Mouse (Mus musculus) lung, embryonic 15.5 days (tissue): ENCODE measurements around the gene Kalrn. TPM values are rescaled to one million over a fixed set of nuclear protein-coding genes. Genes with fewer than 3 reads are reported as not detected.

Experiments used
- ATAC-seq: fragments of 200-750 bp; cut with Nextera tagmentation; 2 replicates; pipeline ENCODE4 v1.8.0; 2017; ENCODE audit warnings: moderate number of reproducible peaks, borderline replicate concordance; ENCODE audit not compliant: low FRiP score, low TSS enrichment; ENCODE audit errors: extremely low read depth
- H3K27ac ChIP-seq: fragments of 300-500 bp; sonication (generic); 2 replicates; pipeline ENCODE4 v1.5.1; 2015; ENCODE audit warnings: moderate library complexity, mild to moderate bottlenecking, inconsistent platforms
- H3K27me3 ChIP-seq: fragments of 300-500 bp; sonication (generic); 2 replicates; pipeline ENCODE4 v1.6.1; 2015; ENCODE audit warnings: inconsistent platforms
- H3K36me3 ChIP-seq: fragments of 300-500 bp; sonication (generic); 2 replicates; pipeline ENCODE4 v1.6.1; 2015; ENCODE audit warnings: inconsistent platforms
- H3K4me1 ChIP-seq: fragments of 300-500 bp; sonication (generic); 2 replicates; pipeline ENCODE4 v1.6.1; 2015; ENCODE audit warnings: inconsistent platforms
- H3K4me2 ChIP-seq: fragments of 300-500 bp; sonication (generic); 2 replicates; pipeline ENCODE4 v1.6.1; 2015; ENCODE audit warnings: inconsistent platforms, mild to moderate bottlenecking, moderate library complexity
- H3K4me3 ChIP-seq: fragments of 300-500 bp; sonication (generic); 2 replicates; pipeline ENCODE4 v1.5.1; 2015; ENCODE audit warnings: mild to moderate bottlenecking, inconsistent platforms
- H3K9ac ChIP-seq: fragments of 300-500 bp; sonication (generic); 2 replicates; pipeline ENCODE4 v1.6.1; 2015; ENCODE audit warnings: inconsistent platforms
- H3K9me3 ChIP-seq: fragments of 300-500 bp; sonication (generic); 2 replicates; pipeline ENCODE4 v1.6.1; 2016; ENCODE audit warnings: inconsistent platforms
- WGBS: fragments of 180-500 bp; shearing (Covaris S2); methylation state at CpG from one replicate; pipeline ENCODE4 v1.1.7; 2015; 5-methylcytosine and 5-hydroxymethylcytosine counted together
- polyA plus RNA-seq: library from polyadenylated mRNA; unstranded; fragments of >200 nt; fragmentation: Nextera tagmentation; extraction: Ambion mirVana; gene quantifications from 2 replicates; pipeline ENCODE4 v1.2.1, GENCODE M21; 2015

The Kalrn gene
- polyA plus RNA-seq, 1 experiment from 2014 or later: 14.4 TPM

DNA sequence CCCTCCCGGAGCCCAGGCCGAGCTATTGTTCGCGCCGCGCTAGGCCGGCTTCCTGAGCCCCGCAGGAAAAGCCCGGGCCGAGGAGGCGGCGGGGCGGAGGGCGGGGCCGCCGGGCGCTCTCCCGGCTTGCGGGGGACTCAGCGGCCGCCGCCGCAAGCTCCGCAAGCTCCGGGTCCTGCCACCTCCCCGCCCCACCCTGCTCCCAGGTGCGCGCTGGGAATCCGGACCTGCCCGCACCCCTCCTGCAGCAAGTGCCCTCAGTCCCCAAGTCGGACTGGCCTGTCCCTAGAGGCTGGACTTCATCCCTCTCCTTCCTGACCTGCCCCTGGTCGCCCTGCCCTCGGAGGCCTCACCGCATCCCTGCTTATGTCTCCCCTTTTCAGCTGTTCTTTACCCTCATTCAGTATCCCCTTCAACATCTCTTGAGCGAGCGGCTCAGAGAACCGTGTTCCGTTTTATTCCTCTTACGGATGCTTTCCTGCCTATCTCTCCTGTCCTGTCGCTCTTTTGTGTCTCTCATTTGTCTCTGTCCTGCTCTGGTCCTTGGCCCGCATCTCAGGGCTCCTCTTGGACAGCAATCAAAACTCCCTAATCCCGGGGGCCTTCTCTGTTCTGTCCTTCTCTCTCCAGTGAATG, 642 bp upstream of the Kalrn start:
- Histone ChIP-seq H3K27me3 (no peaks in the 10 kb centered on the region), H3K4me1 (peaks cover 18% of the 10 kb centered on the region; the same call in 1 of the 2 replicates), H3K36me3 (no peaks in the 10 kb centered on the region), H3K4me2 (peak overlapping the region; percentile 92), H3K4me3 (peak overlapping the region; percentile 89), H3K9me3 (no peaks in the 10 kb centered on the region), H3K27ac (peak overlapping the region; percentile 88), H3K9ac (peak overlapping the region; percentile 86)
- peak; percentile 56 for ATAC-seq
- WGBS: under 1% methylated on average over 36 of the region's 42 CpGs

DNA sequence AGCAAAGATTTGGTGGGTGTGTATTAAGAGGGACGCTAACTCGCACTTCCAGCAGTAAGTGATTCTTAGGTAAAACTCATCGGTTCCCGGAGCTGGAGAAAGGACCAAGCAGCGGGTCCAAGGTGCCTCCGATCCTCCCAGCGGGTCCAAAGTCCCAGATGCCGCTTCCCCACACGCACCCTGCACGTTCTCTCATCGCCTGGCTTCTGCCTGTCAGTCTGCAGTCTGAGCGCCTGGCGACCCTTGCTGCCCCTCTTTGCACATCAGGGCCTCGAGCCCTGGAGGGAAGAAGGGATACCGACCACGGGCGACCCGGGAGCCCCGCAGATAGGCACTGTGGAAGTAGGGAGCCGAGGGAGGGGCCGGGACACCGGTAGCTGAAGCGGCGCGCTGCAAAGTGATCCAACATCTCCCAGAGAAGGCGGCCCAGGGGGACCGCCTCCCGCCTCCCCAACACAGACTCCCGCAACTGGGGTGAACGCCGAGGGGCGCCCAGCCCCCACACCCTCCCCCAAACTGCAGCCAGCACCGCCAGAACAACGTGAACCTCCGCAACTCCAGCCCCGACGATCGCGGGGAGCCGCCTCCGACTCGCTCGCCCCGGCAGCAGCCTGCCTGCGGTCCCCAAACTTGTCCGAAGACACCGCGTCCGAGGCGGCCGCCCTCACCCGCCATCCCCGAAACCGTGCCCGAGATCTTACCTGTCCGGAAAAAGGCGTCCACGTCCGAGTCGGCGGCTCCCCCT, 754 bp downstream of the Kalrn start:
- Histone ChIP-seq H3K36me3 (no peaks in the 10 kb centered on the region), H3K4me3 (peak overlapping the region; percentile 89), H3K9ac (peak overlapping the region; percentile 86), H3K4me2 (peak overlapping the region; percentile 92), H3K27ac (peak overlapping the region; percentile 88), H3K27me3 (no peaks in the 10 kb centered on the region), H3K4me1 (peaks cover 18% of the 10 kb centered on the region; the same call in 1 of the 2 replicates), H3K9me3 (no peaks in the 10 kb centered on the region)
- under 1% methylated on average over 60 of the region's 61 CpGs for WGBS
- peak; percentile 33 for ATAC-seq

DNA sequence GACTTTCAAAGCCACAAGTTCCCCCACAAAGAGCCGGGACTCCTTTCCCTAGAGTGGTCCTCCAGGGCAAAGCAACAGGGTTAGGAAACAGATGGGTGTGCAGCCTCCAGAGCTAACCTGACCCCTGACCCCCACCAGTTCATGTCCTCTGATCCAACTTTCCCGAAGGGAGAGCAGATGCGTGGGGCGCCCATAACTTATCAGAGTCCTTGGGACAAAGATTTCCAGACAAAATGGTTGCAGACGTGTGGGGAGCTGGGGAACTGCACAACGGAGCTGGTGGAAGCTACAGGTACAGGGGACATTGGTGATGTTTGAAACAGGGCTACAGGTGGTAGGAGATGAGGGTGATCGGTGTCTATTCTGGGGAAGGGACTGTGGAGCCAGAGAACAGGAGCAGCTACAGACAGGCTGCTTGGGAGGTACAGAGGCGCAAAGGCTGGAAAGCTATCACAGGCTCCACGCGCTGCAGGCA, 1.4 kb downstream of the Kalrn start:
- 6% methylated on average over 10 of the region's 10 CpGs for WGBS
- Histone ChIP-seq H3K36me3 (no peaks in the 10 kb centered on the region), H3K4me2 (peak overlapping the region; percentile 92), H3K9me3 (no peaks in the 10 kb centered on the region), H3K9ac (peak overlapping the region; percentile 86), H3K27me3 (no peaks in the 10 kb centered on the region), H3K4me1 (peaks cover 18% of the 10 kb centered on the region; the same call in 1 of the 2 replicates), H3K27ac (no peak overlapping the region), H3K4me3 (peak overlapping the region; percentile 89)
- ATAC-seq: no peak

DNA sequence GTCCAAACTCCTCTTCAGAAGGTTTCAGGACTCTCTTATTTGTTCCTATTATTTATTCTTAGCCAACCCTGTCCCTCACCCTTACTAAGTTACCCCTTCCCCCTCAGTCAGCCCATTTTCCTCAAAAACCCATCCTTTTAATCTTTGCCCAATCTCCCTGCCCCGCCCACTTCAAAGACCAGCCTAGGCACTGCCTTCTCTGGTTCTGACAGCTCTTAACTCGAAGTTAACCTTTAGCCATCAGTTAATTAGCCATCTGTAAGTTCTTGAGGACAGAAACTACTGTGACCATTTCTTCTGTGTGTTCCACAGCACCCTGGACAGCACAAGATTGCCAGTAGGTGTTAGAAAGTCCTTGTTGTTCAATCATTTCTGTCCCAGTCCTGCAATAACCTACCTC, 3.4 kb downstream of the Kalrn start:
- H3K36me3 ChIP-seq: no peaks in the 10 kb centered on the region
- no peak overlapping the region for H3K27ac ChIP-seq
- no peak overlapping the region for H3K4me2 ChIP-seq
- H3K4me1 ChIP-seq: peaks cover 18% of the 10 kb centered on the region; the same call in 1 of the 2 replicates
- no peaks in the 10 kb centered on the region for H3K9me3 ChIP-seq
- ATAC-seq: no peak
- H3K27me3 ChIP-seq: no peaks in the 10 kb centered on the region
- WGBS: 51% methylated on average over 2 of the region's 2 CpGs
- no peak overlapping the region for H3K9ac ChIP-seq
- H3K4me3 ChIP-seq: no peak overlapping the region

DNA sequence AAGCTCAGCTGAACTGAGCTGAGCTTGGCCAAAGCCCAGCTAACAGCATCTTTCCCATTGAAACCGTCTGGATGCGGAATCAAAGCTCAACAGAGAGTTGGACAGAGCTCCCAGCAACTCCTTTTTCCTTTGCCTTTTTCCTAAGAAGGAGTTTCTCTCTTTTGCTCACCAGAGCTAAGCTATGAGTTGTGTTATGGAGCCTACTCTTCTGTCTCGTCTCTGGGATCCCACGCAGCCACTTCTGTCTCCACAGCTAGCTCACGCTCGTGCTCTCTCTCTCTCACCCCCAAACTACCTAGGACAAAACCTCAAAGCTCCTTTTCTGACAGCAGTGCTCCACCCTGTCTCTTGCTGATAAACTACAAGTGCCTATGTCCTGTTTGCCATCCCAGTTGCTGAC, 4.5 kb downstream of the Kalrn start:
- no peak overlapping the region for H3K4me2 ChIP-seq
- no peak overlapping the region for H3K9ac ChIP-seq
- H3K4me1 ChIP-seq: peaks cover 15% of the 10 kb centered on the region; the same call in 1 of the 2 replicates
- no peak overlapping the region for H3K4me3 ChIP-seq
- 78% methylated on average over 6 of the region's 6 CpGs for WGBS
- no peaks in the 10 kb centered on the region for H3K27me3 ChIP-seq
- no peak overlapping the region for H3K27ac ChIP-seq
- no peak for ATAC-seq
- no peaks in the 10 kb centered on the region for H3K9me3 ChIP-seq
- no peaks in the 10 kb centered on the region for H3K36me3 ChIP-seq

DNA sequence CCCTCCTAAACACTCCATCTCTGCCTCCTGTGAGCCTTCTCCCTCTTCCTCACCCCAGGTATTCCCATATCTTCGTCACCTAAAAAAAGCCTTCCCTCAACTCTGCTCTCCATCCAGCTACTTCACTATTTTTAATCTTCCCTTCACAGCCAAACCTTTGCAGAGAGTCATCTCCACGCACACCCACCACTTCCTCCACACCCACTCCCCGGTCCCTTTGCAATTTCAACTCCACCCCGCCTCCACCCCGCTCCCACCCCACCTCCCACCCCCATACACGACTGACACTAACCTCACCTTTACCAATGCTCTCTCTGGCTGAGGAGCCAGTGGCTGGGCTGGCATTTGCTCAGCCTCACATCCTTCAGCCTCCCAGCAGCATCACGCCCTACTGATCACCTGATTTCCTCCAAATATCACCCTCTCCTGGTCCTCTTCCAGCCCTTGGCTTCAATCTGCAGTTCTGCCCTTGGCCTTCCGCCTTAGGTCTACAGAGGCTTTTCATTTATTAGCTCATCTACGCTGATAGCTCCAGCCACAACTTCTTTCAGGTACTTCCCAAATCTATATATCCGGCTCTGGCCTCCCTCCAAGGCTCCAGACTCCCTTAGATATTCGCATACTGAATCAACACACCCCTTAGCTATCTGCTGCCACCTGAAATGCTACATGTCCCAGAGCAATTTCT, 9.6 kb downstream of the Kalrn start:
- no peak overlapping the region for H3K9ac ChIP-seq
- H3K4me3 ChIP-seq: no peak overlapping the region
- no peaks in the 10 kb centered on the region for H3K36me3 ChIP-seq
- 65% methylated on average over 11 of the region's 11 CpGs for WGBS
- H3K4me2 ChIP-seq: no peak overlapping the region
- H3K9me3 ChIP-seq: no peaks in the 10 kb centered on the region
- no peak overlapping the region for H3K27ac ChIP-seq
- no peak for ATAC-seq
- H3K4me1 ChIP-seq: peaks cover 11% of the 10 kb centered on the region
- H3K27me3 ChIP-seq: no peaks in the 10 kb centered on the region

DNA sequence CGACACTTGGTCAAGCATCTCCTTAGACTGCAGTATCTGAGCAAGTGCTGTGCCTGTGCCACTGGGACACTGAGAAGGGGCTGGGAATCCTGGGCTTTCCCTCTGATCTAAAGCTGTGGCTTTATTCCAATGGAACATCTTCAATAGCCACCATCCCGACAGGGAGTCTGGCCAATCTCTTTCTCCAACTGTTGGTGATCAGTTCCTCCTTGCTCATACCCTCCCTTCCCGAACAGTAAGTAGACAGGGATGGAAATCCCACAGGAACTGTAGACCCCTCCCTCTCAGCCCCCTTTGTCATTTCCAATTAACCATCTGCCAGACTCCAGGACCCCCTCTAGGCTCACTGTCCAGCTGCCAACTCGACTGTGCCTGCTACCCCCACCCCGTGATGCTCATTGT, 11.6 kb downstream of the Kalrn start:
- Histone ChIP-seq H3K27me3 (no peaks in the 10 kb centered on the region), H3K36me3 (no peaks in the 10 kb centered on the region), H3K4me1 (peaks cover 22% of the 10 kb centered on the region), H3K4me3 (no peak overlapping the region), H3K9ac (no peak overlapping the region), H3K4me2 (no peak overlapping the region), H3K27ac (no peak overlapping the region), H3K9me3 (no peaks in the 10 kb centered on the region)
- no peak for ATAC-seq
- WGBS: 43% methylated on average over 5 of the region's 5 CpGs

DNA sequence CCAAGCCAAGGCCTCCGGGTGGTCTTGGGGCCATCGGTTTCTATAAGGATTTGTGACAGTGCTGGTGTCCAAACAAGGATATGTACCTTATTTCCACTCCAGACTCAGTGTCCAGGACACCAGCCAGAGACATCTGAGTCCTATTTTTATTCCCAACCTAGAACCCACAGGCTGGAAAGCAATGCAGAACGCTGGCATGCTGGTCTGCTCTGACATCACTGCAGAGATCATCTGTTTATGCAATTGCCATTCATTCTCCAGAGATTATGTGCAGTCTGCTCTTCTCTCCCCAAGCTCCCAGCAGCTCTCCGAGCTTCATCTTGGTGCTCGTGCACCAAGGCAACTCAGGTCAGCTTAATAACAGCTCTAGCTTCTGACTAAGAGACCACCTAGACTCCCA, 12.5 kb downstream of the Kalrn start:
- H3K9ac ChIP-seq: no peak overlapping the region
- no peaks in the 10 kb centered on the region for H3K9me3 ChIP-seq
- no peak overlapping the region for H3K27ac ChIP-seq
- H3K4me2 ChIP-seq: no peak overlapping the region
- no peaks in the 10 kb centered on the region for H3K27me3 ChIP-seq
- WGBS: 57% methylated on average over 5 of the region's 5 CpGs
- H3K36me3 ChIP-seq: no peaks in the 10 kb centered on the region
- H3K4me1 ChIP-seq: peaks cover 22% of the 10 kb centered on the region
- no peak for ATAC-seq
- no peak overlapping the region for H3K4me3 ChIP-seq

DNA sequence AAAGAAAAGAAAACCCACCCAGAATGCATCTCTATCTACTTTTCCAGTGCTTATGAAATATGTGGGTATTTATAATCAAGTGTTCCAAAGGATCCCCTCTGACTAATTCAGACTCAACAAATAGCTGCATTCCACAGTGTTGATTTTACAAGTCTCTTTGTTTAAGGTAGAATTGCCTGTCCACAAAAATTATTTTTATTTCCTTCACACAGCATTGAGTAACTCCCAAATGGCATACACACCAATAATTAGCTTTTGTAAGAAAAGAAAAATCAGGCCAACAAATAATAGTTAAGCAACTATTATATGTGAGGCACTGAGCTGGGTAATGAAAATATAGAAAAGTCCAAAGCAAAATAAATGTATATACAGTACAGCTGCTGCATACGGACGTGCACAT, 12.9 kb downstream of the Kalrn start:
- Histone ChIP-seq H3K36me3 (no peaks in the 10 kb centered on the region), H3K9me3 (no peaks in the 10 kb centered on the region), H3K4me1 (peaks cover 22% of the 10 kb centered on the region), H3K27me3 (no peaks in the 10 kb centered on the region), H3K4me3 (no peak overlapping the region), H3K27ac (no peak overlapping the region), H3K4me2 (no peak overlapping the region), H3K9ac (no peak overlapping the region)
- ATAC-seq: no peak
- WGBS: 66% methylated on average over 2 of the region's 2 CpGs

DNA sequence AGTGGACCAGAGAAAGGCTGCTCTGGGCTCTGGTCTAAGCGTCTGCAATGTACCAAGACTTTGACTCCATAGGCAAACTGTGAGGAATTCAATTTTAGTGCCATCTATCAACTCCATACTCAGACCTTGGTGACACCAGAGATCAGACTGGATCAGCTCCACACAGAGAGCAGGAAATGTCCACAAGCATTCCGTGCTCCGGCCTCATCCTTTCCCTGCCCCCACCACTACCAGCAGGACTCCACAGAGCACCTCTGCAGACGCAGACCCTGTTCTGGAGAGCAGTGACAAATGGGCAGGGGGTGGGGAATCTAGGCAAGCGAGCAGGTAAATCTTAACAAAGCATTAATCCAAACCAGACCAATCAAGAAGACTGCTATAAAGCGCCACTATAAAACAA, 15.4 kb downstream of the Kalrn start:
- no peak overlapping the region for H3K9ac ChIP-seq
- H3K9me3 ChIP-seq: no peaks in the 10 kb centered on the region
- H3K4me1 ChIP-seq: peaks cover 36% of the 10 kb centered on the region
- ATAC-seq: no peak
- H3K27ac ChIP-seq: no peak overlapping the region
- no peaks in the 10 kb centered on the region for H3K36me3 ChIP-seq
- H3K27me3 ChIP-seq: no peaks in the 10 kb centered on the region
- H3K4me2 ChIP-seq: no peak overlapping the region
- H3K4me3 ChIP-seq: no peak overlapping the region
- WGBS: 32% methylated on average over 6 of the region's 6 CpGs

DNA sequence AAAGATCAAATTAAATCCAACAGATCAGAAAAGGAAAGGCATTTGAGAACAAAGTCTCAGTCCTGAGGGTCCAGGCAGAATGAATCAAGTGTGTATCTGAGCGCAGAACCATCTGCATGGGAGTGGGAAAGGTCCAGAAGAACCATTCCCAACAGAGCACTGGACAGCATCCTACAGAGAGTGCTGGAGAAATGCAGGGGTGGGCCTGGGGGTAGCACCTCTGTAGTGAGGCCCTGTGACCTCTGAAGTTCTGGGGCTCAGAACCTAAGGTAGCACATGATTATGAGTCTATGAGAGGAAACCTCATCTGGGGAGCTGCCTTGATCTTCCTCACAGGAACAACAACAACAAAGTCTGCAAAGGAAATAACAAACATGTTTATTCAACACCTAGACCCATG, 20.6 kb downstream of the Kalrn start:
- Histone ChIP-seq H3K4me1 (peaks cover 26% of the 10 kb centered on the region), H3K9me3 (no peaks in the 10 kb centered on the region), H3K4me3 (no peak overlapping the region), H3K36me3 (no peaks in the 10 kb centered on the region), H3K27me3 (no peaks in the 10 kb centered on the region), H3K9ac (no peak overlapping the region), H3K27ac (no peak overlapping the region), H3K4me2 (no peak overlapping the region)
- WGBS: 64% methylated on average over 1 of the region's 1 CpGs
- ATAC-seq: no peak

DNA sequence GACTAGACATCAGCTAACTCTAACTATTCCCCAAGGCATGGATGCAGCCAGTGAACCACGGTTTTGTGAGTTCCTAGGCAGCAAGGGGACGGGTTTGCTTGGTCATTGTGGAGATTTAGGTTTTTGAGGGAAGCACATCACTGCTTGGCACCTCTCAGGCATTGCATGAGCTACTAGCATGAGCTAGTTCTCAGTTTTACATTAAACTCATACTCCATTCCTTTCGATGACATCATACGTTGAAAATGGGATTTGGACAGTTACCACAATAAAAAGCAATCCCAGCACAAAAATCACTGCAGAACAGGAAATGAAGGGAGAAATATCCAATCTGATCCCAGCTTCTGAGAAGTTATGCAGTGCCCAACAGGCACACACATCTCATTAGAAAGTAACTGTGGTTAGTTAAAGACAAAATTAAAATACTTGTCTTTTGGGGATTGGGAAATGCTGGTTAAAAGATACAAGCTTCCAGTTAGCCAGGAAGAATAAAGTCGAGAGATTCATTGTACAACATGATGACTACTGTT, 23.8 kb downstream of the Kalrn start:
- peaks cover 33% of the 10 kb centered on the region for H3K4me1 ChIP-seq
- no peaks in the 10 kb centered on the region for H3K27me3 ChIP-seq
- no peaks in the 10 kb centered on the region for H3K9me3 ChIP-seq
- H3K36me3 ChIP-seq: no peaks in the 10 kb centered on the region
- no peak for ATAC-seq
- H3K27ac ChIP-seq: no peak overlapping the region
- 75% methylated on average over 5 of the region's 5 CpGs for WGBS
- H3K9ac ChIP-seq: no peak overlapping the region
- no peak overlapping the region for H3K4me2 ChIP-seq
- H3K4me3 ChIP-seq: no peak overlapping the region
